Mouse (Mus musculus): ENCODE results near the gene Notch2. TPM values are rescaled to one million over a fixed set of nuclear protein-coding genes. Genes with fewer than 3 reads are reported as not detected.

The Notch2 gene
- polyA plus RNA-seq, 1 experiment, result 49.4 TPM

- Histone ChIP-seq H3K27ac (ENCODE audit: insufficient read depth, low read length) (no peak overlapping the region), H3K4me3 (ENCODE audit: insufficient read depth, low read length) (no peak overlapping the region), H3K4me1 (ENCODE audit: control insufficient read depth, insufficient read depth, low read length) (peaks cover 11% of the 10 kb centered on the region)
- TF ChIP-seq POLR2A (IDR thresholded peaks at IDR 0.05; ENCODE audit: low read depth, low read length) (no peak), CTCF (IDR thresholded peaks at IDR 0.05; ENCODE audit: borderline replicate concordance, insufficient read depth, low read length) (peak; percentile 57)
These were observed 86.0 kb downstream of the Notch2 start for GRCm38 (mm10) chr3:98099287-98099686.

DNA sequence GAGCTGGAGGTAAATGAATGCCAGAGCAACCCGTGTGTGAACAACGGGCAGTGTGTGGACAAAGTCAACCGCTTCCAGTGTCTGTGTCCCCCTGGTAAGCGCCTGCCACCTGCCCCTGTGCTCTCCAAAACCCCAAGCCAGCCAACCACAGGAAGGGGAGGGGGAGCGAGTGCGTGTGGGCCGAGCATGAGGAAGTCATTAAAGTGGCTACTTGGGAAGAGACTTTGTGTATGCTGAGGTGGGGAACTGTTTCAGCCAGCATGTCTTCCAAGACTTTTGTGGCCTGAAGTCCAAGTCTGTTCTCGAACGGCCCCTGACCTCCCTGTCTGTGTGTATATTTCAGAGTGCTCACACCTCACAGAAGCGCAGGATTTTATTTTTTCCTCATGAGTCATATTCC lies 88.2 kb downstream of the Notch2 start:
- TF ChIP-seq POLR2A (IDR thresholded peaks at IDR 0.05; ENCODE audit: low read depth, low read length), result no peak
- no peak for TF ChIP-seq CTCF (IDR thresholded peaks at IDR 0.05; ENCODE audit: borderline replicate concordance, insufficient read depth, low read length)
- Histone ChIP-seq H3K4me3 (ENCODE audit: insufficient read depth, low read length) (no peak overlapping the region), H3K4me1 (ENCODE audit: control insufficient read depth, insufficient read depth, low read length) (peaks cover 8% of the 10 kb centered on the region; the same call in 1 of the 2 replicates), H3K27ac (ENCODE audit: insufficient read depth, low read length) (0 out of 2 replicates have a peak overlapping the region, but pooled peaks have one; percentile 14)

DNA sequence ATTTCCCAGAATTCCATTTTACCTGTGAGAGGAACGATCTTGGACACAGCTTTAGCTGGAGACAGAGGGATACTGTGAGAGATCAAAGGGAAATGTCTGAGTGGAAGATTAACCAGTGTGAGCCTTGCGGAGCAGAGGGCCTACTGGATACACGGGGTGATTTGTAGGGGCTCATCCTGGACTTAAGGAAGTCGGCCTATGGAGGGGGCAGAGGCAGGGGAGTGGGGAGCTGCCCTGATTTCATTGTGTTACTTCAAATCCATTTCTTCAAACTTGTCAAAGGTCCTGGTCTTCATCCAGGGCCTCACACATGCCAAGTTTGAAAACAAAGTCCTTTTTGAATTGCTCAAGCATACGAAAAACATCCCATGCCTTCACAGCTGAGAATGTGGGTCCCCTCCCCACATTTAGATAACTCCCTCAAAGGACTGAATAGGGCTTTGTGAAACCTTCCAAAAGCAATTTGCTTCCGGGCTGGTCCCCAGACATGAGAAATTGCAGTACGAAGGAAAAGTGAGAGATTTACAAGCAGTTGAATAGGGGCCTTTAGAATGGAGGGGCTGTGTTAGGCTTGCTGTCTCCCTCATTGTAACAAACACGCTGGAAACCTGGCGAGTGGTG lies 91.6 kb downstream of the Notch2 start:
- Histone ChIP-seq H3K4me3 (ENCODE audit: insufficient read depth, low read length) (no peak overlapping the region), H3K27ac (ENCODE audit: insufficient read depth, low read length) (no peak overlapping the region), H3K4me1 (ENCODE audit: control insufficient read depth, insufficient read depth, low read length) (peaks cover 19% of the 10 kb centered on the region)
- TF ChIP-seq CTCF (IDR thresholded peaks at IDR 0.05; ENCODE audit: borderline replicate concordance, insufficient read depth, low read length) (no peak), POLR2A (IDR thresholded peaks at IDR 0.05; ENCODE audit: low read depth, low read length) (no peak)

GRCm38 (mm10) chr3:98105496-98105895 lies 92.2 kb downstream of the Notch2 start:
- Histone ChIP-seq H3K27ac (ENCODE audit: insufficient read depth, low read length) (no peak overlapping the region), H3K4me1 (ENCODE audit: control insufficient read depth, insufficient read depth, low read length) (peaks cover 19% of the 10 kb centered on the region), H3K4me3 (ENCODE audit: insufficient read depth, low read length) (no peak overlapping the region)
- TF ChIP-seq POLR2A (IDR thresholded peaks at IDR 0.05; ENCODE audit: low read depth, low read length), result no peak
- TF ChIP-seq CTCF (IDR thresholded peaks at IDR 0.05; ENCODE audit: borderline replicate concordance, insufficient read depth, low read length), result no peak

DNA sequence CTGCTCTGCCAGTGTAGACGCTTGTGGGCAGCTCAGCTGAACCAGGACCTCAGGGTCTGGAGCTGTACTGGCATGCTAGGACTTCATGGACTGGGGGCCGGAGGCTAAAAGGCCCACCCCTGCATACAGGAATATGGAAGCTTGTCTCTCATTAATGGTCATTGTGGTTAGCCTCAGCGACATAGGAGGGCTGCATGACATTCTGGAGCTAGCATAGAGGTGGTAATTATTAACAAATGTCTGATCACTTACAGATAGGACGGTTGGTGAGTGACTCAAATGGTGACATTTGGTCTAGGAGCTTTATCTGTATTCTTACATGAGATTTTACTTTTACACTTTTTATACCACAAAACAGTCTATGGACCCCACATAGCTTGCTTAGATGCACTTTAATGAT lies 92.8 kb downstream of the Notch2 start:
- no peak for TF ChIP-seq CTCF (IDR thresholded peaks at IDR 0.05; ENCODE audit: borderline replicate concordance, insufficient read depth, low read length)
- TF ChIP-seq POLR2A (IDR thresholded peaks at IDR 0.05; ENCODE audit: low read depth, low read length), result no peak
- peaks cover 19% of the 10 kb centered on the region for H3K4me1 ChIP-seq (ENCODE audit: control insufficient read depth, insufficient read depth, low read length)

GRCm38 (mm10) chr3:98106590-98107313 lies 93.4 kb downstream of the Notch2 start:
- no peak for TF ChIP-seq POLR2A (IDR thresholded peaks at IDR 0.05; ENCODE audit: low read depth, low read length)
- no peak for TF ChIP-seq CTCF (IDR thresholded peaks at IDR 0.05; ENCODE audit: borderline replicate concordance, insufficient read depth, low read length)
- peaks cover 19% of the 10 kb centered on the region for H3K4me1 ChIP-seq (ENCODE audit: control insufficient read depth, insufficient read depth, low read length)
- H3K27ac ChIP-seq (ENCODE audit: insufficient read depth, low read length), result no peak overlapping the region
- H3K4me3 ChIP-seq (ENCODE audit: insufficient read depth, low read length), result no peak overlapping the region

More for the DNA sequence above, 92.8 kb downstream of the Notch2 start:
- Histone ChIP-seq H3K4me3 (ENCODE audit: insufficient read depth, low read length) (no peak overlapping the region), H3K27ac (ENCODE audit: insufficient read depth, low read length) (no peak overlapping the region)

- Histone ChIP-seq H3K4me1 (ENCODE audit: control insufficient read depth, insufficient read depth, low read length) (peaks cover 14% of the 10 kb centered on the region), H3K27ac (ENCODE audit: insufficient read depth, low read length) (no peak overlapping the region), H3K4me3 (ENCODE audit: insufficient read depth, low read length) (no peak overlapping the region)
- no peak for TF ChIP-seq CTCF (IDR thresholded peaks at IDR 0.05; ENCODE audit: borderline replicate concordance, insufficient read depth, low read length)
- no peak for TF ChIP-seq POLR2A (IDR thresholded peaks at IDR 0.05; ENCODE audit: low read depth, low read length)
These were observed 95.1 kb downstream of the Notch2 start for GRCm38 (mm10) chr3:98108416-98108815.

DNA sequence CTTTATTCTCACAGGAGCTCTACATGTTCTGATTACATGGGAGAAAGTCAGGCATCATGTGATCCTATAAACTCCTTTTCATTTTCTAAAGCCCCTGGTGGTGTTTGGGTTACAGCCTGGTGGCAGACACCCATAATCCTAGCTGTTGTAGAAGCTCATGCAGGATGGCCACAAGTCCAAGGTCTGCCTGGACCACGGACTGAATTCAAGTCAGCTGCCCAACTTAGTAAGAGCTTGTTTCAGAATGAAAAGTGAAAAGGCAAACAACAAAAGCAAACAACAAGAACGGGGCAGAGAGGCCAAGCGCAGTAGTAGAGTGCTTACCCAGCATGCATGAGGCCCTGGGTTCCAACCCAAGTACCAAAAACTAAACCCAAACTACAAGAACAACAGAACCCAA lies 95.5 kb downstream of the Notch2 start:
- Histone ChIP-seq H3K4me1 (ENCODE audit: control insufficient read depth, insufficient read depth, low read length) (peaks cover 14% of the 10 kb centered on the region), H3K27ac (ENCODE audit: insufficient read depth, low read length) (no peak overlapping the region), H3K4me3 (ENCODE audit: insufficient read depth, low read length) (no peak overlapping the region)
- TF ChIP-seq POLR2A (IDR thresholded peaks at IDR 0.05; ENCODE audit: low read depth, low read length), result no peak
- no peak for TF ChIP-seq CTCF (IDR thresholded peaks at IDR 0.05; ENCODE audit: borderline replicate concordance, insufficient read depth, low read length)

DNA sequence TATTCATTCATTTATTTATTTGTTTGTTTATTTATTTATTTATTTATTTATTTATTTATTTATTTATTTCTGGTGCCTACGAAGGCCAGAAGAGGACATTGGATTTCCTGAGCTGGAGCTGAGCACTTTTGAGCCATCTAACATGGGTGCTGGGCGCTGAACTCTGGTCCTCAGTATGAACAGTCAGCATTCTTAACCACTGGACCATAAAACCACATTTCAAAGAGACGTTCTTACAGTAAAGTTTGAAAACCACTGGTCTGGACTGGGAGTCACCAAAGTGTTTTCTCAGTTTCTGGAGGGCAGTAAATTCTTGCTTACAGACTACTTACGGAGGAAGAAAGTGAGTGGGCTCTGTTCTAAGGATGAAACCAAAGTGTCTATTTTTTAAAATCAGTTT lies 97.3 kb downstream of the Notch2 start:
- no peak overlapping the region for H3K27ac ChIP-seq (ENCODE audit: insufficient read depth, low read length)
- no peak overlapping the region for H3K4me3 ChIP-seq (ENCODE audit: insufficient read depth, low read length)
- TF ChIP-seq POLR2A (IDR thresholded peaks at IDR 0.05; ENCODE audit: low read depth, low read length), result no peak
- no peak for TF ChIP-seq CTCF (IDR thresholded peaks at IDR 0.05; ENCODE audit: borderline replicate concordance, insufficient read depth, low read length)
- H3K4me1 ChIP-seq (ENCODE audit: control insufficient read depth, insufficient read depth, low read length), result peaks cover 14% of the 10 kb centered on the region

DNA sequence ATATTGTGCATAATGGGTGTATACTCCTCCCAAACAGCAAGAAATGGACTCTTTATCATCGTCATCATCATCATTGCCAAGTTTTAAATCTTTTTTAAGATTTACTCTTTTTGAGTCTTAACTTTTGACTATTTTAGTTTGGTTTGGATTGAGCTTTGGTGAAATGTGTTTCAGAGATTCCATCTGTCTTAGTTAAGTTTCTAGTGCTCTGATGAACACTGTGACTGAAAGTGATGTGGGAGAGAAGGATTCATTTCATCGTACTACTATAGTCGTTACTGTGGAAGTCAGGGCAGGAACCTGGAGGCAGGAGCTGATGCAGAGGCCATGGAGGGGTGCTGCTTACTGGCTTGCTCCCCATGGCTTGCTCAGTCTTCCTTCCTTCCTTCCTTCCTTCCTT lies 104.9 kb downstream of the Notch2 start:
- Histone ChIP-seq H3K4me3 (ENCODE audit: insufficient read depth, low read length) (no peak overlapping the region), H3K27ac (ENCODE audit: insufficient read depth, low read length) (no peak overlapping the region), H3K4me1 (ENCODE audit: control insufficient read depth, insufficient read depth, low read length) (no peaks in the 10 kb centered on the region)
- no peak for TF ChIP-seq POLR2A (IDR thresholded peaks at IDR 0.05; ENCODE audit: low read depth, low read length)
- TF ChIP-seq CTCF (IDR thresholded peaks at IDR 0.05; ENCODE audit: borderline replicate concordance, insufficient read depth, low read length), result no peak
